ENCODE assay signal across 10 mouse cellular contexts in the genomic region with DNA sequence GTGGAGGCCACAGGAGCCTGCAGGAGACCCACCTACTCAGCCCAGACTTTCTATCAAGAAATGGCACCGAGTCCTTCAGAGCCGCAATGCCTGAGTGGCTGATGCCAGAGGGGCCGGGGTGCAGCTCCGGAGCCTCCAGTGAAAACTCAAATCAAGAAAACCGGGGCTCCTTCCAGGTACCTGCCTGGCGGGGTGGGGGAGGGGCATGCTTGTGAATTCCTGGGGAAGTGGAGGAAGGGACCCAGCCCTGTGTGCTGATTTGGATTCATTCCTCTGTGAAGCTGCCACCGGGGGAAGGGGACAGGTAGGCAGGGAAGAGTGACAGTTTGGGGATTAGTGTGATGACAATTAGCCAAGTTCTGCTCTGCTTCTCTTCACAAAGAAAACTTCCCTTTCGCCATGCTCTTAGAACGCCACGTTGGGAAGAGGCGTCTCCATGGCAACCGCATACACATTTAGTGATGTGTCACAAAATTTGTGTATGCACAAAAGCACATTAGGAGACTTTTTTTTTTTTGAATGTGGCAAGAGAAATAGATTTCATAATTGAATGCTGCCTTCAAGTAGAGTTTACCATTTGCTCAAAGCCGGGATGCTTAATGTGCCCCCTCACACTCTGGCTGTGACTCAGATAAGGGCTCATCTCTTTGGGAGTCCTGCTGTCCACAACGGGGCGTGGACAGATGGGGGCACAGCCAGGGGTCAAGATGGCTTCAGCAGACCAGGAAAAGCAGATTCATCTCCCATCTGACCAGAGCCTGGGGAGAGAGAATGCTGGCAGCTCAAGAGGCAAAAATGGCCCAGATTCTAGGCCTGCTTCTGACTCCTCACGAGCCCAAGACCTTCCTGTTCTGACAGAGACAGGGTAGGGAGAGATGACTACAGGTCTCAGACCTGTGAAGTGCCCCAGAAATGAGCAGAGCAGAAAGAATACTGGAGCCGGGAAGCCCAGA. TPM values are rescaled to one million over a fixed set of nuclear protein-coding genes. Genes with fewer than 3 reads are reported as not detected.
DNase-seq lines count a peak whose midpoint lies in the region; ATAC-seq and TF ChIP-seq lines count a peak whose summit lies in the region.
"Had no signal": no experiment of that assay in that cellular context is flagged by ENCODE, and none has a peak within 500 bp of the region (broad histone marks: within the 10 kb centered on the region; RNA-seq: fewer than 3 reads in every experiment).

No protein-coding gene starts in this region.

- H3K4me3 ChIP-seq in heart, embryonic 13.5 days = no peak overlapping the region
- H3K4me3 ChIP-seq in midbrain, postnatal 0 days (ENCODE audit: low read depth, low read length) = no peak overlapping the region

- H3K27me3 ChIP-seq in heart, embryonic 13.5 days (replicated peaks) = no peaks in the 10 kb centered on the region
- no peaks in the 10 kb centered on the region for H3K27me3 ChIP-seq in midbrain, postnatal 0 days (ENCODE audit: insufficient read depth, low read length)

- DNase-seq in heart, postnatal 36 days = no peak
- DNase-seq in brain, embryonic 18.5 days (ENCODE audit: low read depth, low spot score) = peak; percentile 66
- DNase-seq in frontal cortex, postnatal 10 days (ENCODE audit: low spot score in 2 of 2) = peak; percentile 48 to 56
- DNase-seq in midbrain, postnatal 0 days (ENCODE audit: low spot score) = peak; percentile 82
- DNase-seq in thymus, postnatal 0 days (ENCODE audit: low spot score) = no peak
- no peak for DNase-seq in spleen, adult 12 weeks (ENCODE audit: low spot score)
- no peak for DNase-seq in MN1 (ENCODE audit: low spot score)
- DNase-seq: heart, postnatal 10 days; lung, postnatal 4 days had no signal

- 0 out of 2 replicates have a peak, but pooled peaks cover 4% of the 10 kb centered on the region for H3K36me3 ChIP-seq in heart, embryonic 13.5 days
- H3K36me3 ChIP-seq in midbrain, postnatal 0 days (ENCODE audit: insufficient read depth, low read length) = no peaks in the 10 kb centered on the region

- no peak for TF ChIP-seq CTCF in midbrain, postnatal 0 days (IDR thresholded peaks at IDR 0.05)

- no peak overlapping the region for H3K4me2 ChIP-seq in heart, embryonic 13.5 days
- no peak overlapping the region for H3K4me2 ChIP-seq in midbrain, postnatal 0 days (ENCODE audit: low read depth, low read length, poor library complexity, severe bottlenecking)

- intact Hi-C loops in heart, postnatal 36 days (cut with DNase I) = no loop called here

- H3K9ac ChIP-seq in heart, embryonic 13.5 days = 0 out of 2 replicates have a peak overlapping the region, but pooled peaks have one; percentile 15
- no peak overlapping the region for H3K9ac ChIP-seq in midbrain, postnatal 0 days (replicated peaks; ENCODE audit: low read length, poor library complexity, severe bottlenecking)

- 0 out of 2 replicates have a peak overlapping the region, but pooled peaks have one; percentile 12 for H3K27ac ChIP-seq in heart, embryonic 13.5 days (replicated peaks)
- no peak overlapping the region for H3K27ac ChIP-seq in midbrain, postnatal 0 days (ENCODE audit: low read depth, low read length)

- H3K9me3 ChIP-seq in heart, embryonic 13.5 days = no peaks in the 10 kb centered on the region
- H3K9me3 ChIP-seq in midbrain, postnatal 0 days (ENCODE audit: low read length) = no peaks in the 10 kb centered on the region

- peaks cover 48% of the 10 kb centered on the region for H3K4me1 ChIP-seq in heart, embryonic 13.5 days
- peaks cover 7% of the 10 kb centered on the region; the same call in 1 of the 2 replicates for H3K4me1 ChIP-seq in midbrain, postnatal 0 days (ENCODE audit: insufficient read depth, low read length)

- WGBS in heart, embryonic 13.5 days = 37% methylated on average over 17 of the region's 17 CpGs
- 31% methylated on average over 17 of the region's 17 CpGs for WGBS in midbrain, postnatal 0 days

- ATAC-seq in heart, embryonic 13.5 days (ENCODE audit: extremely low read depth, insufficient number of reproducible peaks, low FRiP score, low TSS enrichment) = no peak
- ATAC-seq in midbrain, postnatal 0 days (ENCODE audit: low FRiP score) = no peak

RNA-seq across cellular contexts. Expression of a gene that starts 26.3 kb away (rescaled TPM):
- 5.3 and 6.3 TPM in 2 replicates for polyA plus RNA-seq in heart, embryonic 13.5 days (2015; fragmentation: Nextera tagmentation; extraction: Ambion mirVana)
- 10 to 100 TPM; 22.0 to 23.2 TPM for total RNA-seq in heart, postnatal 36 days (2021)
- 17.1 and 28.7 TPM in 2 replicates for total RNA-seq in midbrain, postnatal 0 days (2014; rRNA removed)
- polyA plus RNA-seq in midbrain, postnatal 0 days (2015; fragmentation: Nextera tagmentation; extraction: Ambion mirVana) = 2.7 and 3.4 TPM in 2 replicates
- polyA plus RNA-seq in thymus, postnatal 0 days (2015; fragmentation: Nextera tagmentation; extraction: Ambion mirVana) = 0.91 and 1.2 TPM in 2 replicates

Comparison
In these comparisons a context has a peak if more than half of its experiments do, and no peak if none do; other contexts are left out.
1. DNase-seq: peak in brain, embryonic 18.5 days (single experiment), frontal cortex, postnatal 10 days (2 of 2) and midbrain, postnatal 0 days (single experiment); none in heart, postnatal 36 days (0 of 2), thymus, postnatal 0 days (single experiment), spleen, adult 12 weeks (single experiment) and MN1 (single experiment).